Mouse (Mus musculus): ENCODE data around the gene Aars.

DNA sequence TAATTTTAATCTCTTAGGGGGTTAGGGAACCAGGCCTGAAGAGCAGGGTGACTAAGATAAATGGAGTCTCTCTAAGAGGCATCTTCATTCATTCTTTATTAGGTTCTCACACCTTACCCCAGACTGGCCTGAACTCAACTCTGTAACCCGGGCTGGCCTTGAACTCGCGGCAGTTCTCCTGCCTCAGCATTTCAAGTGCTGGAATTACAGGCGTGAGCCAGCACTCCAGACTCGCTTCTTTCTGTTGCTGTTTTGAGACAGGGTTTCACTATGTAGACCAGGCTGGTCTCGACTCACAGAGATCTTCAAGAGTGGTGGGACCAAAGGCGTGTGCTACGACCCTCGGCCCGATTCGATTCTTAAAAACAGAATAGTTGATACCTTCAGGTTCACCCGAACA, 1.3 kb downstream of the Aars start:
- no peak for TF ChIP-seq GATA1 (IDR thresholded peaks at IDR 0.05; ENCODE audit: low read length)
- no peak for TF ChIP-seq TAL1 (IDR thresholded peaks at IDR 0.05; ENCODE audit: low read length)

Data from erythroblast, embryonic 14.5 days (primary cell).